Mouse (Mus musculus): Measurements from ENCODE around the gene Cmtm7.

DNA sequence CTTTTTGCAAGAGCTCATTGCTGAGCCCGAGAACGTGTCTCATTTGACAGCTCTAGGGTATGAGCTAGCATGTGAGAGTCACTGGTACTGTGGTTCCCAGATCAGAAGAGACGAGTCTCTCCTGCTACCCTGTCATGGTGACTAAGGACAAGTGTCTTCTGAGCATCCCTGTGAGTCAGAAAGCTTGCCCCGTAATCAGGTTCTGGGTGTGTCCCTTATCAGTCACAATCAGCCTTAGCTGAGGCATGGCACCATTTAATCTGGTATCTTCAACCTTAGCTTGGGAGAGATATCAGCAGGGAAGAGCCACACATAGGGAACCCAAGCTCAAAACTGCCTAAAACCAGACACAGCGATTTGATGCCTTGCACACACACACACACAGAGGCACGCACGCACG is 7.0 kb upstream of the Cmtm7 start:
- TF ChIP-seq CEBPB (IDR thresholded peaks at IDR 0.05; ENCODE audit: insufficient read depth, poor library complexity, severe bottlenecking), result no peak
- no peak for TF ChIP-seq POLR2AphosphoS2 (IDR thresholded peaks at IDR 0.05; ENCODE audit: insufficient read length, low read depth)
- no peak for TF ChIP-seq POLR2A (IDR thresholded peaks at IDR 0.05; ENCODE audit: insufficient read length, low read depth)
- no peak for TF ChIP-seq SRF (IDR thresholded peaks at IDR 0.05; ENCODE audit: control insufficient read depth, insufficient read length, low read depth)
- no peak for TF ChIP-seq USF1 (IDR thresholded peaks at IDR 0.05; ENCODE audit: low read depth)
- TF ChIP-seq E2F4 (IDR thresholded peaks at IDR 0.05; ENCODE audit: insufficient read depth), result no peak
- no peak for TF ChIP-seq MAX (IDR thresholded peaks at IDR 0.05; ENCODE audit: low read depth)
- TF ChIP-seq TCF12 (IDR thresholded peaks at IDR 0.05; ENCODE audit: insufficient read depth, poor library complexity, severe bottlenecking), result no peak
- no peak for TF ChIP-seq MYOD1 (IDR thresholded peaks at IDR 0.05; ENCODE audit: control insufficient read depth in 1 of 3, insufficient read length in 2 of 3, low read depth in 2 of 3)
- TF ChIP-seq REST (IDR thresholded peaks at IDR 0.05; ENCODE audit: insufficient read depth, insufficient read length), result no peak

All from myocyte (in vitro differentiated cells).